Mouse (Mus musculus) megakaryocyte, embryonic 14.5 days (primary cell): ENCODE data around the gene Atp13a4.

Experiments used
- FLI1 ChIP-seq: IDR thresholded peaks from 2 replicates; pipeline ENCODE4 v1.6.1; 2012; ENCODE audit warnings: low read length, inconsistent platforms, mixed read lengths
- GATA1 ChIP-seq: IDR thresholded peaks from 3 replicates; pipeline ENCODE4 v1.6.1; 2012; ENCODE audit warnings: mixed read lengths, low read length, inconsistent platforms, borderline replicate concordance

DNA sequence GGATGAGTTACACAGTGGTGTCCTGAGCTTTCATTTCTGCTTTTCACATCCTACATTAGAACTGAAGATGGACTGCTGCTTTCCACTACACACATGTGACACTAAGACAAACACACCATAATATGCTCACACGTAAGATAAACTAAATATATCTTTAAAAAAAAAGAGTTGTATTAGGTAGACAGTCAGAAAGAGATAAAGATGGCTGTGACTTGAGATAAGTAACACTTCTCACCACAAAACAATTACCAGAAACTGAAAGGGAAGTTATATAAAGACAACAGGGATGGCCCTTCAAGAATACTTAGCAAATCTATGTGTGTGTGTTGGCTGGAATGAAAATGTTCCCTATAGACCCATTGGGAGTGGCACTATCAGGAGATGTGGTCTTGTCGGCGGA is 34.8 kb downstream of the Atp13a4 start:
- TF ChIP-seq GATA1 (no peak), FLI1 (no peak)
